Mouse (Mus musculus) hindbrain, postnatal 0 days (tissue): ENCODE data around the gene Upk3bl. TPM values are rescaled to one million over a fixed set of nuclear protein-coding genes. Genes with fewer than 3 reads are reported as not detected.
"Not testable (repeated sequence)": the region's sequence is repeated elsewhere in the genome, so short reads cannot be mapped to it uniquely, and the experiment has no call there.

ENCODE experiments used
- ATAC-seq: fragments of 200-750 bp; cut with Nextera tagmentation; 2 replicates; pipeline ENCODE4 v1.8.0; 2017; ENCODE audit warnings: mild to moderate bottlenecking, moderate TSS enrichment, moderate library complexity
- DNase-seq: peaks from one replicate; pipeline ENCODE4 v3.0.0-alpha.2; 2015; ENCODE audit warnings: low spot score
- H3K27ac ChIP-seq: fragments of 300-500 bp; sonication (generic); 2 replicates; pipeline ENCODE4 v1.5.1; 2014; ENCODE audit warnings: mild to moderate bottlenecking
- H3K27me3 ChIP-seq: fragments of 300-500 bp; sonication (generic); 2 replicates; pipeline ENCODE4 v1.6.1; 2014; ENCODE audit warnings: low read length, mixed read lengths; ENCODE audit not compliant: insufficient read depth
- H3K36me3 ChIP-seq: fragments of 300-500 bp; sonication (generic); 2 replicates; pipeline ENCODE4 v1.6.1; 2014; ENCODE audit warnings: low read length, mixed read lengths; ENCODE audit not compliant: insufficient read depth
- H3K4me1 ChIP-seq: fragments of 300-500 bp; sonication (generic); 2 replicates; pipeline ENCODE4 v1.6.1; 2014; ENCODE audit warnings: antibody characterized with exemption, low read length, mixed read lengths; ENCODE audit not compliant: insufficient read depth
- H3K4me2 ChIP-seq: fragments of 300-500 bp; sonication (generic); 2 replicates; pipeline ENCODE4 v1.6.1; 2014; ENCODE audit warnings: low read depth, mild to moderate bottlenecking, low read length, moderate library complexity, mixed read lengths
- H3K4me3 ChIP-seq: fragments of 300-500 bp; sonication (generic); 2 replicates; pipeline ENCODE4 v1.5.1; 2014; ENCODE audit warnings: low read length
- H3K9ac ChIP-seq: fragments of 300-500 bp; sonication (generic); replicated peaks from 2 replicates; pipeline ENCODE4 v1.6.1; 2014; ENCODE audit warnings: mild to moderate bottlenecking, low read length, moderate library complexity, mixed read lengths
- H3K9me3 ChIP-seq: fragments of 300-500 bp; sonication (generic); 2 replicates; pipeline ENCODE4 v1.6.1; 2016; ENCODE audit warnings: low read length, mixed read lengths
- CTCF ChIP-seq: IDR thresholded peaks from 2 replicates; pipeline ENCODE4 v1.5.1; 2016; ENCODE audit warnings: antibody characterized with exemption, control low read depth, low read depth
- WGBS: fragments of 180-500 bp; shearing (Covaris S2); extraction: QIAGEN DNeasy Blood & Tissue Kit; methylation state at CpG from one replicate; pipeline ENCODE4 v1.1.7; 2014; 5-methylcytosine and 5-hydroxymethylcytosine counted together
- microRNA-seq, 2 experiments: library from miRNA; unstranded; fragments of <30 nt; microRNA quantifications; one replicate each; pipeline ENCODE4; 2016
- polyA plus RNA-seq: library from polyadenylated mRNA; unstranded; fragments of >200 nt; fragmentation: Nextera tagmentation; extraction: Ambion mirVana; gene quantifications from 2 replicates; pipeline ENCODE4 v1.2.1, GENCODE M21; 2015
- total RNA-seq: library from RNA; depleted of rRNA; stranded (reverse); fragments of >200 nt; gene quantifications from 2 replicates; pipeline ENCODE4 v1.2.3, GENCODE M21; 2014; rRNA removed

Upk3bl gene
- total and polyA plus RNA-seq, 2 experiments from 2014 or later, result 0.14 TPM; not detected in 1

DNA sequence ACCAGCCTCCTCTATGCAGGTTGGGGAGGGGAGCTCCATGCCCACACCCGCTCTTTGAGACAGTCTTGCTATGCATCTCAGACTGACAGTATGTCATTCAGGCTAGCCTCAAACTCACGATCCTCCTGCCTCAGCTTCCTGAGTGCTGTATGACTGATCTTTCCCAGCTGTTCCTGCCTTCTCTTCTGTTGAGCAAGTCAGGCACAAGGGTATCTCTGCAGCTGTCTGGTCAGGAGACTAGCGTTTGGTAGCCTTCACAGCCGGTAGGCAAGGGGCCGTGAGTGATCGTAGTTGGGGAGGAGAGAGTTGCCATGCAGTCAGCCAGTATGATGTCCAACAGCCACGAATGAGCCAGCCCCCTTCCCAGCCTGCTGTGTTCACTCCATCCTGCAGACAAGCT lies 40.8 kb downstream of the Upk3bl start:
- no peak overlapping the region for H3K4me3 ChIP-seq
- DNase-seq (no peak), ATAC-seq (no peak)
- no peak for TF ChIP-seq CTCF
- no peaks in the 10 kb centered on the region for H3K4me1 ChIP-seq
- no peak overlapping the region for H3K9ac ChIP-seq
- no peaks in the 10 kb centered on the region for H3K27me3 ChIP-seq
- peaks cover 6% of the 10 kb centered on the region; the same call in 1 of the 2 replicates for H3K36me3 ChIP-seq
- WGBS, result 74% methylated on average over 7 of the region's 7 CpGs
- H3K27ac ChIP-seq, result no peak overlapping the region
- no peak overlapping the region for H3K4me2 ChIP-seq
- no peaks in the 10 kb centered on the region for H3K9me3 ChIP-seq

DNA sequence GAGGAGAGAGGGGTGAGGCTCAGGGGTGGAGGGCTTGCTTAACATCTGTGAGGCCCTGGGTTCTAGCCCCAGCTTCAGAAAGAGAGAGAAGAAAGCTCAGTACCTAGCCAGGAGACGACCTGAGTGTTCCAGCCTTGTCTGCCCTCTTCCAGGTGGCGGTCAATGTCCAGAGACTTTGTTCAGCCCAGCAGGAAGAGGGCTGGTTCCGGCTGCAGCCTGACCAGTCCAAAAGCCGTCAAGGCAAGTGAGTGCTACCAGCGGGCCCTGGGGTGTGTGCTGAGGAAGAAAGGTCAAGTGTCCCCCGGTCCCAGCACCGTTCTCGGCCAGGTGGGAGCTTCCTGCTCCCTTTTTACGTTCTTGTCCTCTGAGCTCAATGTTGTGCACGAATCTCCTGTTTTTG lies 44.2 kb downstream of the Upk3bl start:
- Histone ChIP-seq H3K4me1 (peaks cover 7% of the 10 kb centered on the region; the same call in 1 of the 2 replicates), H3K4me3 (no peak overlapping the region), H3K9ac (no peak overlapping the region), H3K27ac (no peak overlapping the region), H3K27me3 (no peaks in the 10 kb centered on the region), H3K4me2 (no peak overlapping the region), H3K9me3 (no peaks in the 10 kb centered on the region), H3K36me3 (no peaks in the 10 kb centered on the region)
- no peak for ATAC-seq
- 79% methylated on average over 10 of the region's 10 CpGs for WGBS
- no peak for DNase-seq
- no peak for TF ChIP-seq CTCF

DNA sequence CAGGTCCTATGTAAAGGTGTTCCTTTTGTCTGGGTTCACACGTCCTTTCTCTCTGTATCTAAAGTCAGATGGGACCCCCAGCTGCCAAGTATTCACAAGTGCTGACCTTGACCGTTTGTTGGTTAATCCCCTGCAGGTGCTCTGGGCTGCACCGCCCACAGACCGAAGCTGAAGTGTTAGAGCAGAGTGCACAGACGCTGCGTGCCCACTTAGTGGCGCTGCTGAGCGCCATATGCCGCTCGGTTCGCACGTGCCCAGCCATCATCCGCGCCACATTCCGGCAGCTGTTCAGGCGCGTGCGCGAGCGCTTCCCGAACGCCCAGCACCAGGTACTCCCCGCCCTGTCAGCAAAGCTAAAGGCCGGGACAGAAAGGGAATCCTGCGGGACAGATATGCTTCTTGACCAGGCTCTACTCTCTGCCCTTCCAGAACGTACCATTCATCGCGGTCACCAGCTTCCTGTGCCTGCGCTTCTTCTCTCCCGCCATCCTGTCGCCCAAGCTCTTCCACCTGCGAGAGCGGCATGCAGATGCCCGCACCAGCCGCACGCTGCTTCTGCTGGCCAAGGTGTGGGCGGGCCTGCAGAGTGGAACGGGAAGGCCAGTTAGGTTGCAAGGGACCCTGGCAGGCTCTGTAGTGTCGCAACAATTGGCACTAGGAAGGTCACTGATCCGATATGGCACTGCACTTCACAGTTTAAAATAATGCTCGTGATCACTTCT lies 48.0 kb downstream of the Upk3bl start:
- peak; percentile 85 for ATAC-seq
- peak overlapping the region; percentile 47 for H3K9ac ChIP-seq
- WGBS, result 5% methylated on average over 41 of the region's 41 CpGs
- peak overlapping the region; percentile 38 for H3K4me3 ChIP-seq
- no peaks in the 10 kb centered on the region for H3K27me3 ChIP-seq
- no peaks in the 10 kb centered on the region for H3K36me3 ChIP-seq
- no peak overlapping the region for H3K27ac ChIP-seq
- peak; percentile 93 for TF ChIP-seq CTCF
- H3K9me3 ChIP-seq, result no peaks in the 10 kb centered on the region
- peaks cover 7% of the 10 kb centered on the region; the same call in 1 of the 2 replicates for H3K4me1 ChIP-seq
- peak; percentile 93 for DNase-seq
- peak overlapping the region; percentile 64 for H3K4me2 ChIP-seq

DNA sequence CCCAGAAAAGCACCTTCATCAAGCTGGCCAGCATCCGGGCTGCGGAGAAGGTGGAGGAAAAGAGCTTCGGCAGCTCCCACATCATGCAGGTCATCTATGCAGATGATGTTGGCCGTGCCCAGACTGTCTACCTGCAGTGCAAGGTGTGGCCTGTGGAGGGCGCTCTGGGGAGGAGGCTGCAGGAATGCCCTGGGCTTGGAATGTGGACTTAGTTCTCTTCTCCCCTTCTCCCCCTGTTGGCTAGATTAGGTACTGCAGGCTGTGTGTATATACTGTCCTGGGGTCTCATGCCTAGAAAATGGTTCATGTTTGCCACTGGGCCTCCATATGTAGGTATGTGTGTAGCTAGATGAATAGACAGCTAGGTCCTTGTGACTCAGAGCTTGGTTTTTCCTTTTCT lies 50.2 kb downstream of the Upk3bl start:
- peak; percentile 41 for DNase-seq
- Histone ChIP-seq H3K4me1 (peaks cover 7% of the 10 kb centered on the region; the same call in 1 of the 2 replicates), H3K27ac (no peak overlapping the region), H3K9me3 (no peaks in the 10 kb centered on the region), H3K4me2 (no peak overlapping the region), H3K4me3 (no peak overlapping the region), H3K9ac (no peak overlapping the region), H3K36me3 (no peaks in the 10 kb centered on the region), H3K27me3 (no peaks in the 10 kb centered on the region)
- WGBS, result 85% methylated on average over 5 of the region's 5 CpGs
- TF ChIP-seq CTCF, result peak; percentile 73
- ATAC-seq, result no peak

DNA sequence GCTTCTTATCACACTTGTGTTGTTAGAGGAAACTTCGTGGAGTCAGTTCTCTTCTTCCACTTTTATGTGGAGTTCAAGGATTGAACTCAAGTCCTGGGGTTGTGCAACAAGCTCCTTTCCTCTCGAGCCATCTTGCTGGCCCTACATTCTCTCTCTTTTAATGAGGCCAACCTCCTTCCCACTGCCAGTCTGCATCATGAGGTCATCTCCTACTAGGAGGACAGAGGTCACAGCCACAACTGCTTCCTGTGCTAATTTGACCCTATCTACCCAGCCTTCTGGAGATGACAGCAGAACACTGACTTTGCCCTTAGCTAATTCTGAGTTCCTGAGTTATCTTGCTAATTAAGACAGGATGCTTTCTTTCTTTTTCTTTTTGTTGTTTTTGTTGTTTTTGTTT lies 54.2 kb downstream of the Upk3bl start:
- no peak overlapping the region for H3K4me2 ChIP-seq
- WGBS, result 52% methylated on average over 2 of the region's 2 CpGs
- H3K27me3 ChIP-seq, result no peaks in the 10 kb centered on the region
- DNase-seq, result no peak
- no peak overlapping the region for H3K4me3 ChIP-seq
- no peak overlapping the region for H3K9ac ChIP-seq
- H3K4me1 ChIP-seq, result no peaks in the 10 kb centered on the region
- H3K9me3 ChIP-seq, result no peaks in the 10 kb centered on the region
- TF ChIP-seq CTCF, result no peak
- ATAC-seq, result no peak
- no peaks in the 10 kb centered on the region for H3K36me3 ChIP-seq
- no peak overlapping the region for H3K27ac ChIP-seq

DNA sequence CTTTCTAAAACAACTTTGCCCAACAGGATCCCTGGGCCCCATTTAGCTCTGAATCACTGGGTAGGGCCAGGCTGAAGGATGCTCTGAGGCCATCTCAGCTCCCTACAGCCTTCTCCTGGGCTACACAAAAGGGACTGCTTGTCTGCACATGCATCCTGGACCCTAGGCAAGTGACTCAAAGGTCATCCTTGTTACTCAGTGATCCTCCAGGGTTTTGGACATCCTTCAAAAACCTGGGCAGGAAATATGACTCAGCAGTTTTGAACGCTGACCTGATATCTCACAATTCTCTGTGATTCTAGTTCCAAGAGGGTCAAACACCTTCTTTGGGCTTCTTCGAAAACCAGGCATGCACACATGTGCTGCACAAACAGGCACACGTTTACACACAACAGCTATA lies 54.8 kb downstream of the Upk3bl start:
- WGBS, result 81% methylated on average over 3 of the region's 3 CpGs

DNA sequence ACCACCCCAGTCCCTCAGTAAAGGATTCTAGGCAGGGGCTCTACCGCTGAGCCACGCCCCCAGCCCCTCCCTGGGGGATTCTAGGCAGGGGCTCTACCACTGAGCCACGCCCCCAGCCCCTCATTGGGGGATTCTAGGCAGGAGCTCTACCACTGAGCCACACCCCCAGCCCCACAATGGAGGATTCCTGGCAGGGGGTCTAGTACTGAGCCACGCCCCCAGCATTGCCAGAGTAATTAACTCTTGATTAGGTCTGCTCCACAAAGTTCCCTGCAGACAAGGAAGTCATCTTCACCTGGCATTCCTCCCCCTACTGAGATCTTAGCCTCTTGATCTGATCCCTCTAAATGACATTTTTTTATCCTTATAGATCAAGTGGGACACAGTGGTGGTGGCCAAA lies 59.3 kb downstream of the Upk3bl start:
- not testable (repeated sequence) for H3K4me3 ChIP-seq, H3K27me3 ChIP-seq, H3K27ac ChIP-seq, H3K9ac ChIP-seq, H3K9me3 ChIP-seq, DNase-seq, H3K36me3 ChIP-seq, ATAC-seq, H3K4me2 ChIP-seq
- 33% methylated on average over 4 of the region's 4 CpGs for WGBS
- peaks cover 15% of the 10 kb centered on the region for H3K4me1 ChIP-seq

More for the DNA sequence above, 54.8 kb downstream of the Upk3bl start:
- ATAC-seq, result no peak
- H3K27me3 ChIP-seq, result no peaks in the 10 kb centered on the region
- no peak for TF ChIP-seq CTCF
- H3K9ac ChIP-seq, result no peak overlapping the region
- H3K4me1 ChIP-seq, result no peaks in the 10 kb centered on the region
- H3K36me3 ChIP-seq, result no peaks in the 10 kb centered on the region
- H3K4me2 ChIP-seq, result no peak overlapping the region
- no peak overlapping the region for H3K4me3 ChIP-seq
- no peak for DNase-seq
- H3K9me3 ChIP-seq, result no peaks in the 10 kb centered on the region
- H3K27ac ChIP-seq, result no peak overlapping the region

Small RNAs within 50 kb of the gene (microRNA-seq; reads per million reads assigned to microRNA genes)
- 1.8 to 2.1 reads per million in 2 experiments for gene Mir7035

Other genes starting within 250 kb of the Upk3bl start
- gene Srrm3, start 247.6 kb upstream of the Upk3bl start, total RNA-seq, result 75.8 and 106 TPM in 2 replicates
- gene Srrm3, start 247.6 kb upstream of the Upk3bl start, polyA plus RNA-seq, result 50.8 and 55.7 TPM in 2 replicates
- 29.4 and 29.6 TPM in 2 replicates for gene Hspb1, start 166.6 kb upstream of the Upk3bl start, total RNA-seq
- 28.0 and 30.0 TPM in 2 replicates for gene Hspb1, start 166.6 kb upstream of the Upk3bl start, polyA plus RNA-seq
- 334 and 336 TPM in 2 replicates for gene Ywhag, start 119.9 kb upstream of the Upk3bl start, total RNA-seq
- 734 and 782 TPM in 2 replicates for gene Ywhag, start 119.9 kb upstream of the Upk3bl start, polyA plus RNA-seq
- gene Ssc4d, start 80.0 kb upstream of the Upk3bl start, total RNA-seq, result 6.5 and 18.9 TPM in 2 replicates
- gene Ssc4d, start 80.0 kb upstream of the Upk3bl start, polyA plus RNA-seq, result 3.6 and 3.8 TPM in 2 replicates
- gene Zp3, start 74.4 kb upstream of the Upk3bl start, total RNA-seq, result 0.10 TPM in 1 of 2 replicates, not detected in the other
- 0.18 and 0.39 TPM in 2 replicates for gene Zp3, start 74.4 kb upstream of the Upk3bl start, polyA plus RNA-seq
- 23.5 and 28.6 TPM in 2 replicates for gene Dtx2, start 59.7 kb upstream of the Upk3bl start, total RNA-seq
- gene Dtx2, start 59.7 kb upstream of the Upk3bl start, polyA plus RNA-seq, result 17.4 and 17.9 TPM in 2 replicates
- not detected in 2 replicates for gene Upk3b, start 16.0 kb upstream of the Upk3bl start, total RNA-seq
- not detected in 2 replicates for gene Upk3b, start 16.0 kb upstream of the Upk3bl start, polyA plus RNA-seq
- gene Rasa4, start 29.4 kb downstream of the Upk3bl start, total RNA-seq, result 27.0 and 27.5 TPM in 2 replicates
- 19.2 and 19.4 TPM in 2 replicates for gene Rasa4, start 29.4 kb downstream of the Upk3bl start, polyA plus RNA-seq
- gene Polr2j, start 62.1 kb downstream of the Upk3bl start, total RNA-seq, result 94.2 and 159 TPM in 2 replicates
- gene Polr2j, start 62.1 kb downstream of the Upk3bl start, polyA plus RNA-seq, result 235 and 245 TPM in 2 replicates
- 32.9 and 35.8 TPM in 2 replicates for gene Lrwd1, start 81.6 kb downstream of the Upk3bl start, total RNA-seq
- 16.8 and 17.7 TPM in 2 replicates for gene Lrwd1, start 81.6 kb downstream of the Upk3bl start, polyA plus RNA-seq
- gene Alkbh4, start 81.7 kb downstream of the Upk3bl start, total RNA-seq, result 17.6 and 21.9 TPM in 2 replicates
- gene Alkbh4, start 81.7 kb downstream of the Upk3bl start, polyA plus RNA-seq, result 15.2 and 15.4 TPM in 2 replicates
- 122 and 148 TPM in 2 replicates for gene Orai2, start 116.2 kb downstream of the Upk3bl start, total RNA-seq
- gene Orai2, start 116.2 kb downstream of the Upk3bl start, polyA plus RNA-seq, result 50.6 and 56.8 TPM in 2 replicates
- gene Prkrip1, start 144.5 kb downstream of the Upk3bl start, total RNA-seq, result 11.2 and 15.1 TPM in 2 replicates
- 58.7 and 59.0 TPM in 2 replicates for gene Prkrip1, start 144.5 kb downstream of the Upk3bl start, polyA plus RNA-seq
- 41.7 and 49.6 TPM in 2 replicates for gene Sh2b2, start 192.1 kb downstream of the Upk3bl start, total RNA-seq
- 14.4 and 15.3 TPM in 2 replicates for gene Sh2b2, start 192.1 kb downstream of the Upk3bl start, polyA plus RNA-seq